Mouse (Mus musculus) cerebellum, adult 8-10 months (tissue): ENCODE measurements around the gene Thsd4.

ENCODE experiments used
- DNase-seq: peaks from one replicate; pipeline ENCODE4 v3.0.0; 2022

Gene Thsd4

GRCm38 (mm10) chr9:60250403-60250802 lies 271.4 kb downstream of the Thsd4 start:
- no peak for DNase-seq

- DNase-seq, result no peak
Measured at GRCm38 (mm10) chr9:60247998-60248397, 273.8 kb downstream of the Thsd4 start.

- peak; percentile 71 for DNase-seq
Measured at GRCm38 (mm10) chr9:60244943-60245342, 276.9 kb downstream of the Thsd4 start.

GRCm38 (mm10) chr9:60243503-60243902 lies 278.3 kb downstream of the Thsd4 start:
- peak; percentile 14 for DNase-seq

GRCm38 (mm10) chr9:60237667-60238066 lies 284.2 kb downstream of the Thsd4 start:
- peak; percentile 9 for DNase-seq

GRCm38 (mm10) chr9:60236155-60236554 lies 285.7 kb downstream of the Thsd4 start:
- no peak for DNase-seq

GRCm38 (mm10) chr9:60234233-60235115 lies 287.4 kb downstream of the Thsd4 start:
- no peak for DNase-seq

- DNase-seq, result no peak
Measured at GRCm38 (mm10) chr9:60231981-60232881, 289.6 kb downstream of the Thsd4 start.

- no peak for DNase-seq
Measured at GRCm38 (mm10) chr9:60229496-60229895, 292.4 kb downstream of the Thsd4 start.

- no peak for DNase-seq
Measured at GRCm38 (mm10) chr9:60227727-60228126, 294.1 kb downstream of the Thsd4 start.

GRCm38 (mm10) chr9:60226679-60227078 lies 295.2 kb downstream of the Thsd4 start:
- DNase-seq, result no peak

- DNase-seq, result no peak
Measured at GRCm38 (mm10) chr9:60226155-60226554, 295.7 kb downstream of the Thsd4 start.

GRCm38 (mm10) chr9:60225453-60225852 lies 296.4 kb downstream of the Thsd4 start:
- no peak for DNase-seq

GRCm38 (mm10) chr9:60224039-60224695 lies 297.7 kb downstream of the Thsd4 start:
- DNase-seq, result no peak

- DNase-seq, result no peak
Measured at GRCm38 (mm10) chr9:60220431-60220830, 301.4 kb downstream of the Thsd4 start.

- DNase-seq, result no peak
Measured at GRCm38 (mm10) chr9:60218396-60218795, 303.4 kb downstream of the Thsd4 start.

GRCm38 (mm10) chr9:60216029-60216428 lies 305.8 kb downstream of the Thsd4 start:
- no peak for DNase-seq

GRCm38 (mm10) chr9:60213111-60213510 lies 308.7 kb downstream of the Thsd4 start:
- DNase-seq, result no peak

GRCm38 (mm10) chr9:60208843-60209242 lies 313.0 kb downstream of the Thsd4 start:
- DNase-seq, result no peak

- DNase-seq, result no peak
Measured at GRCm38 (mm10) chr9:60203141-60203540, 318.7 kb downstream of the Thsd4 start.

GRCm38 (mm10) chr9:60200436-60200835 lies 321.4 kb downstream of the Thsd4 start:
- DNase-seq, result no peak

GRCm38 (mm10) chr9:60198530-60199200 lies 323.2 kb downstream of the Thsd4 start:
- DNase-seq, result no peak

GRCm38 (mm10) chr9:60195502-60195901 lies 326.3 kb downstream of the Thsd4 start:
- DNase-seq, result no peak
